Mouse (Mus musculus) testis, adult 2 months (tissue): ENCODE measurements around the gene Zfp668. TPM values are rescaled to one million over a fixed set of nuclear protein-coding genes. Genes with fewer than 3 reads are reported as not detected.

Source experiments
- H3K27ac ChIP-seq: fragments of 200-500 bp; 2 replicates; pipeline ENCODE4 v1.5.1; 2012; ENCODE audit warnings: low read depth, low read length; ENCODE audit not compliant: control insufficient read depth, insufficient read depth
- H3K27me3 ChIP-seq: fragments of 200-500 bp; 2 replicates; pipeline ENCODE4 v1.6.1; 2012; ENCODE audit warnings: mild to moderate bottlenecking, low read length, moderate library complexity; ENCODE audit not compliant: control insufficient read depth, insufficient read depth
- H3K36me3 ChIP-seq: fragments of 200-500 bp; 2 replicates; pipeline ENCODE4 v1.6.1; 2012; ENCODE audit warnings: mild to moderate bottlenecking, low read length; ENCODE audit not compliant: control insufficient read depth, insufficient read depth
- H3K4me1 ChIP-seq: fragments of 200-500 bp; 2 replicates; pipeline ENCODE4 v1.6.1; 2012; ENCODE audit warnings: low read length; ENCODE audit not compliant: control insufficient read depth, insufficient read depth
- H3K4me3 ChIP-seq: fragments of 200-500 bp; 2 replicates; pipeline ENCODE4 v1.5.1; 2012; ENCODE audit warnings: low read depth, mild to moderate bottlenecking, low read length, moderate library complexity, mixed read lengths; ENCODE audit not compliant: control insufficient read depth
- CTCF ChIP-seq: fragments of 200-500 bp; IDR thresholded peaks from 2 replicates; pipeline ENCODE4 v1.5.1; 2012; ENCODE audit warnings: low read depth, mild to moderate bottlenecking, inconsistent platforms, low read length, moderate library complexity; ENCODE audit not compliant: control insufficient read depth, insufficient read depth, insufficient replicate concordance
- POLR2A ChIP-seq: fragments of 200-500 bp; IDR thresholded peaks from 2 replicates; pipeline ENCODE4 v1.6.1; 2012; ENCODE audit warnings: low read depth, mild to moderate bottlenecking, inconsistent platforms, low read length, moderate library complexity; ENCODE audit not compliant: control insufficient read depth
- polyA plus RNA-seq: library from polyadenylated mRNA; depleted of rRNA; stranded (reverse); fragments of >200 nt; gene quantifications from 2 replicates; pipeline ENCODE4 v1.2.3, GENCODE M21; 2012

The Zfp668 gene
- polyA plus RNA-seq, 1 experiment, result 3.2 TPM

- H3K27me3 ChIP-seq, result no peaks in the 10 kb centered on the region
- H3K4me1 ChIP-seq, result peaks cover 6% of the 10 kb centered on the region
- peak within 1 kb of the TSS; percentile 99 for H3K27ac ChIP-seq
- no peak for TF ChIP-seq POLR2A
- TF ChIP-seq CTCF, result no peak
- H3K4me3 ChIP-seq, result peak within 1 kb of the TSS; percentile 100
- H3K36me3 ChIP-seq, result peaks cover 3% of the 10 kb centered on the region
Measured at GRCm38 (mm10) chr7:127876041-127876466, 574 bp downstream of the Zfp668 start, which contains the start of gene Zfp646. Zfp646 (plus strand) TSS chr7:127876221.

GRCm38 (mm10) chr7:127875627-127876001 is 1.0 kb downstream of the Zfp668 start:
- TF ChIP-seq CTCF, result no peak
- Histone ChIP-seq H3K4me3 (peak overlapping the region; percentile 100), H3K36me3 (peaks cover 3% of the 10 kb centered on the region)

GRCm38 (mm10) chr7:127874812-127875626 is 1.6 kb downstream of the Zfp668 start:
- peaks cover 3% of the 10 kb centered on the region for H3K36me3 ChIP-seq
- H3K4me1 ChIP-seq, result peaks cover 6% of the 10 kb centered on the region
- TF ChIP-seq POLR2A, result no peak
- peak overlapping the region; percentile 100 for H3K4me3 ChIP-seq
- peak overlapping the region; percentile 71 for H3K27ac ChIP-seq
- H3K27me3 ChIP-seq, result no peaks in the 10 kb centered on the region

More at GRCm38 (mm10) chr7:127875627-127876001, 1.0 kb downstream of the Zfp668 start:
- Histone ChIP-seq H3K27ac (peak overlapping the region; percentile 78), H3K27me3 (no peaks in the 10 kb centered on the region), H3K4me1 (peaks cover 6% of the 10 kb centered on the region)

- Histone ChIP-seq H3K36me3 (no peaks in the 10 kb centered on the region), H3K27me3 (no peaks in the 10 kb centered on the region), H3K4me3 (no peak overlapping the region), H3K4me1 (peaks cover 7% of the 10 kb centered on the region), H3K27ac (no peak overlapping the region)
- TF ChIP-seq POLR2A (no peak), CTCF (no peak)
Measured at GRCm38 (mm10) chr7:127870136-127870821, 6.3 kb downstream of the Zfp668 start.

- TF ChIP-seq CTCF, result no peak
- no peak for TF ChIP-seq POLR2A
- Histone ChIP-seq H3K27me3 (no peaks in the 10 kb centered on the region), H3K27ac (no peak overlapping the region), H3K4me3 (no peak overlapping the region), H3K4me1 (peaks cover 2% of the 10 kb centered on the region; the same call in 1 of the 2 replicates), H3K36me3 (no peaks in the 10 kb centered on the region)
Measured at GRCm38 (mm10) chr7:127869149-127869810, 7.3 kb downstream of the Zfp668 start.

GRCm38 (mm10) chr7:127867641-127868040 is 9.0 kb downstream of the Zfp668 start:
- no peak overlapping the region for H3K27ac ChIP-seq
- TF ChIP-seq POLR2A (no peak), CTCF (no peak)
- H3K27me3 ChIP-seq, result no peaks in the 10 kb centered on the region
- no peaks in the 10 kb centered on the region for H3K36me3 ChIP-seq
- H3K4me3 ChIP-seq, result no peak overlapping the region
- H3K4me1 ChIP-seq, result peaks cover 2% of the 10 kb centered on the region; the same call in 1 of the 2 replicates

GRCm38 (mm10) chr7:127866434-127866833 is 10.2 kb downstream of the Zfp668 start:
- Histone ChIP-seq H3K4me1 (peaks cover 2% of the 10 kb centered on the region; the same call in 1 of the 2 replicates), H3K4me3 (no peak overlapping the region), H3K27me3 (no peaks in the 10 kb centered on the region), H3K27ac (no peak overlapping the region), H3K36me3 (no peaks in the 10 kb centered on the region)
- no peak for TF ChIP-seq CTCF
- no peak for TF ChIP-seq POLR2A
